ENCODE assay signal across 9 mouse cellular contexts in genomic region chr7:114115961-114116360, GRCm38 (mm10). TPM values are rescaled to one million over a fixed set of nuclear protein-coding genes. Genes with fewer than 3 reads are reported as not detected.
DNase-seq lines count a peak whose midpoint lies in the region; ATAC-seq and TF ChIP-seq lines count a peak whose summit lies in the region.
"Had no signal": no experiment of that assay in that cellular context is flagged by ENCODE, and none has a peak within 500 bp of the region (broad histone marks: within the 10 kb centered on the region; RNA-seq: fewer than 3 reads in every experiment).

No protein-coding gene starts in this region.

- H3K4me3 ChIP-seq in heart, embryonic 16.5 days (ENCODE audit: low read length): peak overlapping the region; percentile 94
- H3K4me3 ChIP-seq in brown adipose tissue, adult 24 weeks (ENCODE audit: insufficient read depth, low read depth, low read length): peak overlapping the region; percentile 28; the same call in 1 of the 2 replicates
- peak overlapping the region; percentile 91 for H3K4me3 ChIP-seq in hindbrain, embryonic 16.5 days (ENCODE audit: low read length)
- peak overlapping the region; percentile 89 for H3K4me3 ChIP-seq in midbrain, postnatal 0 days (ENCODE audit: low read depth, low read length)

- no peaks in the 10 kb centered on the region for H3K27me3 ChIP-seq in heart, embryonic 16.5 days (ENCODE audit: control insufficient read depth, insufficient read depth, low read length)
- H3K27me3 ChIP-seq in hindbrain, embryonic 16.5 days (replicated peaks; ENCODE audit: control insufficient read depth, insufficient read depth, low read length): no peaks in the 10 kb centered on the region
- no peaks in the 10 kb centered on the region for H3K27me3 ChIP-seq in midbrain, postnatal 0 days (ENCODE audit: insufficient read depth, low read length)
- H3K27me3 ChIP-seq: Patski had no signal

- no peak overlapping the region for H3K27ac ChIP-seq in heart, embryonic 16.5 days (ENCODE audit: low read length)
- H3K27ac ChIP-seq in brown adipose tissue, adult 24 weeks (replicated peaks; ENCODE audit: low read depth, low read length): no peak overlapping the region
- no peak overlapping the region for H3K27ac ChIP-seq in hindbrain, embryonic 16.5 days (ENCODE audit: low read depth, low read length)
- H3K27ac ChIP-seq in midbrain, postnatal 0 days (ENCODE audit: low read depth, low read length): no peak overlapping the region

- 12% methylated on average over 9 of the region's 9 CpGs for WGBS in heart, embryonic 16.5 days
- WGBS in hindbrain, embryonic 16.5 days: 13% methylated on average over 9 of the region's 9 CpGs
- WGBS in midbrain, postnatal 0 days: 21% methylated on average over 9 of the region's 9 CpGs

- peaks cover 25% of the 10 kb centered on the region for H3K4me1 ChIP-seq in heart, embryonic 16.5 days (ENCODE audit: control insufficient read depth, insufficient read depth, low read length)
- H3K4me1 ChIP-seq in brown adipose tissue, adult 24 weeks (ENCODE audit: control insufficient read depth, insufficient read depth, insufficient read length, low read length): peaks cover 4% of the 10 kb centered on the region
- peaks cover 14% of the 10 kb centered on the region for H3K4me1 ChIP-seq in hindbrain, embryonic 16.5 days (ENCODE audit: control insufficient read depth, insufficient read depth, low read depth, low read length)
- 0 out of 2 replicates have a peak, but pooled peaks cover 4% of the 10 kb centered on the region for H3K4me1 ChIP-seq in midbrain, postnatal 0 days (ENCODE audit: insufficient read depth, low read length)

- no peak for DNase-seq in heart, adult 9 months (ENCODE audit: low spot score in 2 of 2)
- DNase-seq in midbrain, postnatal 0 days (ENCODE audit: low spot score): no peak
- no peak for DNase-seq in urinary bladder, postnatal 14 days (ENCODE audit: low spot score)
- no peak for DNase-seq in c-Kit-positive CD71-positive TER-119-positive erythroid progenitor cells, embryonic 14.5 days (ENCODE audit: low spot score)
- DNase-seq in layer of hippocampus, adult 8-10 months (ENCODE audit: low spot score in 2 of 2): no peak

- TF ChIP-seq CTCF in midbrain, postnatal 0 days (IDR thresholded peaks at IDR 0.05): no peak

- H3K9ac ChIP-seq in heart, embryonic 16.5 days (ENCODE audit: low read length): peak overlapping the region; percentile 97
- no peak overlapping the region for H3K9ac ChIP-seq in hindbrain, embryonic 16.5 days (ENCODE audit: low read depth, low read length)
- H3K9ac ChIP-seq in midbrain, postnatal 0 days (replicated peaks; ENCODE audit: low read length, poor library complexity, severe bottlenecking): peak overlapping the region; percentile 85; the same call in 1 of the 2 replicates

- no peak for ATAC-seq in heart, embryonic 16.5 days (replicated peaks; ENCODE audit: extremely low read depth, insufficient read depth, low FRiP score)
- no peak for ATAC-seq in hindbrain, embryonic 16.5 days
- no peak for ATAC-seq in midbrain, postnatal 0 days (ENCODE audit: low FRiP score)
- ATAC-seq: Patski had no signal

- no peaks in the 10 kb centered on the region for H3K36me3 ChIP-seq in heart, embryonic 16.5 days (ENCODE audit: control insufficient read depth, insufficient read depth)
- H3K36me3 ChIP-seq in hindbrain, embryonic 16.5 days (ENCODE audit: control insufficient read depth, insufficient read depth, low read length): no peaks in the 10 kb centered on the region
- H3K36me3 ChIP-seq in midbrain, postnatal 0 days (ENCODE audit: insufficient read depth, low read length): no peaks in the 10 kb centered on the region

- H3K4me2 ChIP-seq in heart, embryonic 16.5 days (ENCODE audit: low read depth, low read length): peak overlapping the region; percentile 85
- H3K4me2 ChIP-seq in hindbrain, embryonic 16.5 days (ENCODE audit: low read length): peak overlapping the region; percentile 86
- peak overlapping the region; percentile 83 for H3K4me2 ChIP-seq in midbrain, postnatal 0 days (ENCODE audit: low read depth, low read length, poor library complexity, severe bottlenecking)

- no peaks in the 10 kb centered on the region for H3K9me3 ChIP-seq in heart, embryonic 16.5 days (replicated peaks; ENCODE audit: control insufficient read depth, low read length)
- no peaks in the 10 kb centered on the region for H3K9me3 ChIP-seq in hindbrain, embryonic 16.5 days (ENCODE audit: control insufficient read depth, low read length)
- no peaks in the 10 kb centered on the region for H3K9me3 ChIP-seq in midbrain, postnatal 0 days (ENCODE audit: low read length)

RNA-seq across cellular contexts. Expression of gene Rras2, which starts 1.6 kb away (rescaled TPM):
- polyA plus RNA-seq in heart, embryonic 16.5 days (2015; fragmentation: Nextera tagmentation; extraction: Ambion mirVana): 42.0 and 46.8 TPM in 2 replicates
- 26.0 and 26.4 TPM in 2 replicates for polyA plus RNA-seq in brown adipose tissue, adult 24 weeks (2012; ENCODE audit: insufficient read depth, insufficient read length, missing spikeins)
- polyA plus RNA-seq in hindbrain, embryonic 16.5 days (2015; fragmentation: Nextera tagmentation; extraction: Ambion mirVana): 18.3 and 19.6 TPM in 2 replicates
- 41.3 and 58.7 TPM in 2 replicates for total RNA-seq in midbrain, postnatal 0 days (2014; rRNA removed)
- polyA plus RNA-seq in midbrain, postnatal 0 days (2015; fragmentation: Nextera tagmentation; extraction: Ambion mirVana): 21.4 and 22.5 TPM in 2 replicates
- total RNA-seq in layer of hippocampus, adult 8-10 months (2022): 10 to 100 TPM; 21.6 to 25.8 (median 23.3) TPM

Comparison
In these comparisons a context has a peak if more than half of its experiments do, and no peak if none do; other contexts are left out.
1. H3K4me3 ChIP-seq: peak in every context shown above with its lines; median percentile 94 in heart, embryonic 16.5 days; 91 in hindbrain, embryonic 16.5 days; 89 in midbrain, postnatal 0 days; 28 in brown adipose tissue, adult 24 weeks.